Mouse (Mus musculus) hindbrain, embryonic 13.5 days (tissue): Measurements from ENCODE around the gene St3gal5. TPM values are rescaled to one million over a fixed set of nuclear protein-coding genes. Genes with fewer than 3 reads are reported as not detected.

ENCODE experiments used
- ATAC-seq: fragments of 200-750 bp; cut with Nextera tagmentation; 2 replicates; pipeline ENCODE4 v1.8.0; 2017; ENCODE audit warnings: moderate TSS enrichment; ENCODE audit not compliant: low FRiP score
- H3K27ac ChIP-seq: fragments of 300-500 bp; sonication (generic); 2 replicates; pipeline ENCODE4 v1.5.1; 2015; ENCODE audit warnings: inconsistent platforms, mild to moderate bottlenecking, moderate library complexity
- H3K27me3 ChIP-seq: fragments of 300-500 bp; sonication (generic); 2 replicates; pipeline ENCODE4 v1.6.1; 2015; ENCODE audit warnings: mild to moderate bottlenecking, inconsistent platforms
- H3K36me3 ChIP-seq: fragments of 300-500 bp; sonication (generic); 2 replicates; pipeline ENCODE4 v1.6.1; 2015; ENCODE audit warnings: mild to moderate bottlenecking, inconsistent platforms
- H3K4me1 ChIP-seq: fragments of 300-500 bp; sonication (generic); replicated peaks from 2 replicates; pipeline ENCODE4 v1.6.1; 2015; ENCODE audit warnings: inconsistent platforms
- H3K4me2 ChIP-seq: fragments of 300-500 bp; sonication (generic); 2 replicates; pipeline ENCODE4 v1.6.1; 2015; ENCODE audit warnings: inconsistent platforms, mild to moderate bottlenecking, moderate library complexity
- H3K4me3 ChIP-seq: fragments of 300-500 bp; sonication (generic); 2 replicates; pipeline ENCODE4 v1.5.1; 2015; ENCODE audit warnings: mild to moderate bottlenecking, inconsistent platforms
- H3K9ac ChIP-seq: fragments of 300-500 bp; sonication (generic); 2 replicates; pipeline ENCODE4 v1.6.1; 2015; ENCODE audit warnings: mild to moderate bottlenecking, inconsistent platforms
- H3K9me3 ChIP-seq: fragments of 300-500 bp; sonication (generic); 2 replicates; pipeline ENCODE4 v1.6.1; 2016; ENCODE audit warnings: inconsistent platforms
- WGBS: fragments of 180-500 bp; shearing (Covaris S2); methylation state at CpG from one replicate; pipeline ENCODE4 v1.1.7; 2015; 5-methylcytosine and 5-hydroxymethylcytosine counted together
- polyA plus RNA-seq: library from polyadenylated mRNA; unstranded; fragments of >200 nt; fragmentation: Nextera tagmentation; extraction: Ambion mirVana; gene quantifications from 2 replicates; pipeline ENCODE4 v1.2.1, GENCODE M21; 2015

Gene St3gal5
- polyA plus RNA-seq, 1 experiment from 2014 or later, result 52.9 TPM

DNA sequence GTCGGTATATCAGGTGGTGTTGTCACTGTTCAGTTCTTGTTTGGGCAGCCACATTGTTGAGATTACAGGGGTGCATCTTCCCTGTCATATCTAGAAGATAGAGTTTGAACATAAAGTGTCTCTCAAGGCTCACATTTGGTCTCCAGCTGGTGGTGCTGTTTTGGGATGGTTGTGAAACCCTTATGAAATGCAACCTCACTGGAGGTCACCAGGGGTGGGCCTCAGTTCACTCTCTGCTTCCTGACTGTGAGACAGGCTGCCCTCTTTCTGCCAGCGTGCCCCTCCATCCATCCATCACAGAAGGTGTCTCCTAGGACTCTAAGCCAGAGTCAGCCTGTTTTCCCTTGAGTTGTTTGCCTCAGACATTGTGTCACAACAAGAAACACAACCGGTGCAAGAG is 80.0 kb downstream of the St3gal5 start:
- no peaks in the 10 kb centered on the region for H3K36me3 ChIP-seq
- 73% methylated on average over 3 of the region's 3 CpGs for WGBS
- H3K4me3 ChIP-seq, result no peak overlapping the region
- H3K27me3 ChIP-seq, result no peaks in the 10 kb centered on the region
- no peak overlapping the region for H3K27ac ChIP-seq
- no peak overlapping the region for H3K4me2 ChIP-seq
- H3K4me1 ChIP-seq, result peaks cover 4% of the 10 kb centered on the region
- no peak overlapping the region for H3K9ac ChIP-seq
- no peaks in the 10 kb centered on the region for H3K9me3 ChIP-seq
- ATAC-seq, result no peak

DNA sequence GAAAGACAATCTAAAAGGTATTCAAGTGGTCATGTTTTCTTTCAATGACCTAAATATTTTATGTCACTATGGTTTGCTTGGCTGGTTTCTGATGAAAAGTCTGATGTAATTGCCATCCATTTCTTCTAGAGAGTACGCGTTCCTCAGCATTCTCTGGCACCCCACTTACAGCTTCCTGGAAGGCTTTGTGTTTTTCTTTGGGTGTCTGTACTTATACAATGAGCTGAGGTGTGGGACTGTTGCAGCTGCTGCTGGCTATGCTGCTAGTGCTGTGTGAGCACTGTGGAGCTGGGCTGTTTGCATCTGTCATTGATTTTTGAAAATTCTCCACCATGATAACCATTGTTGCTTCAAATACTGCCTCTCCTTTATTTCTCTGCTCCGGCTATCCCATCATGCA is 81.6 kb downstream of the St3gal5 start:
- WGBS, result 87% methylated on average over 3 of the region's 3 CpGs
- Histone ChIP-seq H3K27ac (no peak overlapping the region), H3K27me3 (0 out of 2 replicates have a peak, but pooled peaks cover 2% of the 10 kb centered on the region)

GRCm38 (mm10) chr6:72179562-72180502 is 82.4 kb downstream of the St3gal5 start:
- no peaks in the 10 kb centered on the region for H3K9me3 ChIP-seq
- no peak overlapping the region for H3K4me3 ChIP-seq
- H3K4me1 ChIP-seq, result peaks cover 4% of the 10 kb centered on the region
- no peak overlapping the region for H3K4me2 ChIP-seq
- ATAC-seq, result no peak
- H3K36me3 ChIP-seq, result no peaks in the 10 kb centered on the region
- 83% methylated on average over 12 of the region's 12 CpGs for WGBS
- no peak overlapping the region for H3K27ac ChIP-seq
- peaks cover 10% of the 10 kb centered on the region for H3K27me3 ChIP-seq
- H3K9ac ChIP-seq, result no peak overlapping the region

More for the DNA sequence above, 81.6 kb downstream of the St3gal5 start:
- H3K9ac ChIP-seq, result no peak overlapping the region
- H3K36me3 ChIP-seq, result no peaks in the 10 kb centered on the region
- H3K9me3 ChIP-seq, result no peaks in the 10 kb centered on the region
- peaks cover 4% of the 10 kb centered on the region for H3K4me1 ChIP-seq
- no peak overlapping the region for H3K4me3 ChIP-seq
- no peak for ATAC-seq
- no peak overlapping the region for H3K4me2 ChIP-seq

GRCm38 (mm10) chr6:72184576-72184975 is 87.2 kb downstream of the St3gal5 start:
- Histone ChIP-seq H3K27me3 (peaks cover 44% of the 10 kb centered on the region), H3K4me3 (no peak overlapping the region), H3K27ac (no peak overlapping the region), H3K9me3 (no peaks in the 10 kb centered on the region), H3K4me1 (peaks cover 10% of the 10 kb centered on the region), H3K9ac (no peak overlapping the region), H3K4me2 (no peak overlapping the region), H3K36me3 (no peaks in the 10 kb centered on the region)
- no peak for ATAC-seq
- 85% methylated on average over 5 of the region's 5 CpGs for WGBS

- no peak overlapping the region for H3K27ac ChIP-seq
- no peak overlapping the region for H3K4me2 ChIP-seq
- no peak overlapping the region for H3K4me3 ChIP-seq
- H3K27me3 ChIP-seq, result peaks cover 58% of the 10 kb centered on the region
- no peak overlapping the region for H3K9ac ChIP-seq
- H3K9me3 ChIP-seq, result no peaks in the 10 kb centered on the region
- peak; percentile 70 for ATAC-seq
- no peaks in the 10 kb centered on the region for H3K36me3 ChIP-seq
- WGBS, result 4% methylated on average over 6 of the region's 6 CpGs
- peaks cover 12% of the 10 kb centered on the region for H3K4me1 ChIP-seq
Measured at GRCm38 (mm10) chr6:72185893-72186490, 88.6 kb downstream of the St3gal5 start.

GRCm38 (mm10) chr6:72186809-72187208 is 89.4 kb downstream of the St3gal5 start:
- no peak overlapping the region for H3K9ac ChIP-seq
- H3K27ac ChIP-seq, result no peak overlapping the region
- no peaks in the 10 kb centered on the region for H3K36me3 ChIP-seq
- no peak for ATAC-seq
- peaks cover 12% of the 10 kb centered on the region for H3K4me1 ChIP-seq
- H3K27me3 ChIP-seq, result peaks cover 65% of the 10 kb centered on the region
- H3K4me3 ChIP-seq, result no peak overlapping the region
- no peak overlapping the region for H3K4me2 ChIP-seq
- 85% methylated on average over 6 of the region's 6 CpGs for WGBS
- no peaks in the 10 kb centered on the region for H3K9me3 ChIP-seq

DNA sequence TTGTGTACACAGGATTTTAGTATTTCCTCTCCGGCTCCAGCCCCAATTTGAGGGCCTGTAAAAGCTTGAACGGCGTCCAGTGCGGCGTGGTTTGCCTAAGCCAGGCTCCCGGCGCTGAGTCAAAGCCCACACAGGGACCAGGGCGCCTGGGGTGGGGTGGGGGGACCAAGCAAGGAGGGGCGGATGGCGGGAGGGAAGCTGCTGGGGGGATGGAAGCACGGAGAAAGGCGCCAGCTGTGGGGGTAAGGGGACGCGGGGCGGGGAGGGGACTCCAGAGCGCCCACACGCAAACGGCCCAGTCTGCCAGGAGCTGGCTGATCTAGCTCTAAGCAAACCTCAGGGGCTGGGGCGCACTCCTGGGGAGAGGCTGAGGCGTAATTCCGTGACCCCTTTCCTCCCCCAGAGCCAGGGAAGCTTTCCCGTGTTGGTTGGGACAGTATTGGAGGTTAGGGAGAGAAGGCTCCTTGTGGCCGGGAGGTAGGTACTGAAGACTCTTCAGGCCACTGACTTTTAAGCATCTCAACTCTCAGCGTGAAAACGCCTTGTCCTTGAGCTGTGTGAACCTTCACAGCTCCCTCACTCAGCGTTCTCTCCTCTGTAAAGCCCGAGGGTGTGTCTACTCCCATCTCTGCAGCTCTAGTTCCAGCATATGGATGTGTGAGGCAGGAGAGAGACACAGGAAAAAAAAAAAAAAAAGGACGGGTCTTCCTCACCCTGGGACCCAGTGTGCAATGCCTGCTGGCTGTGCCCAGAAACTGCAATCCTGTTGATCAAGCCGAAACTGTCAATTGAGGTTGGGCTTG is 91.9 kb downstream of the St3gal5 start:
- Histone ChIP-seq H3K4me2 (peak overlapping the region; percentile 53), H3K27me3 (peaks cover 73% of the 10 kb centered on the region), H3K4me3 (peak overlapping the region; percentile 28), H3K36me3 (no peaks in the 10 kb centered on the region), H3K4me1 (peaks cover 12% of the 10 kb centered on the region), H3K9ac (peak overlapping the region; percentile 67), H3K27ac (no peak overlapping the region), H3K9me3 (0 out of 2 replicates have a peak, but pooled peaks cover 2% of the 10 kb centered on the region)
- ATAC-seq, result no peak
- WGBS, result 3% methylated on average over 29 of the region's 29 CpGs

DNA sequence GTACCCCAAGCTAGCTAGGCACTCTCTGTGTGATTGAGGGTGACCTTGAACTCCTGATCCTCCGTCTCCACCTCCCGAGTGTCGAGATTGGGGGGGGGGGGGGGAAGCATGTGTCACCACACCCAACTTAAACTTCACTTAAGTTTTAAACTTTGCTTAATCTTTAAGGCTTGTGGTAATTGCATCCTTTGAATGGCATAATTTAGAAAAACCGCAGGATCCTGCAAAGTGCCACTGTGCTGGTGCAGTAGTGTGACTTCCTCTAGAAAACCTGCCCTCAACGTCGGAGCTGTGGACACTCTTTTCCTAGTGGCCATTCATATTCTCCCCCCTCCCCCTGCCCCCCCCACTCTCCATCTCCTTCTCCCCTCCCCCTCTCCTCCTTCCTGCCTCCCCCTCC is 92.7 kb downstream of the St3gal5 start:
- ATAC-seq, result no peak

DNA sequence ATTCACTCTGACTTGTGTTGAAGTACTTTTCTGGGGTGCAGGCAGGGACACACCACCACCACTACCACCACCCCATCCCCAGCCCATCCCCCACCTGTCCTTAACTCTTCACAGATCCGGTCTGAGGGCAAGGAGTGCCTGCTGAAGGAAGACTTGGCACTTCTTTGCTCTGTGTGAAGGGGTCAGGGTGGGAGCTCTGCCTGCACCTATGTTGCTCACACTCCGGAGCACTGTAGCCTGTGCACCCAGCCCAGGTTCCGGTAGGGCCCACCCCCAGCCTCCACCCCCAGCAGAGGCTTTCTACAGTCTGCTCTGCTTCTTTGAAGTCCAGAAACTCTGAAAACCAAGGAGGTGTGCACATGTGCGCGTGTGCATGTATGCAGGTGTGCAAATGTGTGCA is 93.2 kb downstream of the St3gal5 start:
- 57% methylated on average over 5 of the region's 5 CpGs for WGBS
- peaks cover 68% of the 10 kb centered on the region for H3K27me3 ChIP-seq
- H3K4me2 ChIP-seq, result no peak overlapping the region

More for the DNA sequence above, 92.7 kb downstream of the St3gal5 start:
- Histone ChIP-seq H3K36me3 (no peaks in the 10 kb centered on the region), H3K4me3 (no peak overlapping the region), H3K27ac (no peak overlapping the region), H3K9ac (no peak overlapping the region), H3K4me2 (no peak overlapping the region), H3K9me3 (0 out of 2 replicates have a peak, but pooled peaks cover 2% of the 10 kb centered on the region), H3K27me3 (peaks cover 67% of the 10 kb centered on the region), H3K4me1 (peaks cover 12% of the 10 kb centered on the region)
- 47% methylated on average over 6 of the region's 6 CpGs for WGBS

GRCm38 (mm10) chr6:72196660-72197059 is 99.3 kb downstream of the St3gal5 start:
- 91% methylated on average over 3 of the region's 3 CpGs for whole genome bisulfite sequencing
- H3K9ac ChIP-seq, result no peak overlapping the region
- H3K9me3 ChIP-seq, result 0 out of 2 replicates have a peak, but pooled peaks cover 2% of the 10 kb centered on the region
- no peak for ATAC-seq
- H3K27me3 ChIP-seq, result peaks cover 27% of the 10 kb centered on the region
- no peaks in the 10 kb centered on the region for H3K36me3 ChIP-seq
- peaks cover 10% of the 10 kb centered on the region for H3K4me1 ChIP-seq
- no peak overlapping the region for H3K4me2 ChIP-seq
- no peak overlapping the region for H3K4me3 ChIP-seq
- H3K27ac ChIP-seq, result no peak overlapping the region

More for the DNA sequence above, 93.2 kb downstream of the St3gal5 start:
- Histone ChIP-seq H3K36me3 (no peaks in the 10 kb centered on the region), H3K9me3 (0 out of 2 replicates have a peak, but pooled peaks cover 2% of the 10 kb centered on the region), H3K4me3 (no peak overlapping the region), H3K4me1 (peaks cover 12% of the 10 kb centered on the region), H3K27ac (no peak overlapping the region), H3K9ac (no peak overlapping the region)
- ATAC-seq, result no peak

DNA sequence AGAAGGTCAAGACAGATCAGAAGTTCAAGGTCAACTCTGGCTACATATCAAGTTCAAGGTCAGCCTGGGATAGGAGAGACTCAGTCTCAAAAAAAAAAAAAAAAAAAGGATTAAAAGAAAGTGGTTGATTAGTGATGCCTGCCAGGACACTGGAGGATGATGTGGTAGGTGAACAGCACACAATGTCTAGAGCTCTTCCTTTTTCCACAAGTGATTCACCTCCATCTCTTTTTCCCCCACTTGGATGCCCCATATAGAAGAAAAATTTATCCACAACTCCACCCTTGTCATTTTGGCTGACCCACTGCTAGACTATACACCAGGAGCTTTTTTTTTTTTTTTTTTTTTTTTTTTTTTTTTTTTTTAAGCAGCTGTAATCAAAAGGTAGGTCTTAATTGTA is 100.1 kb downstream of the St3gal5 start:
- H3K27ac ChIP-seq, result no peak overlapping the region
- H3K4me2 ChIP-seq, result no peak overlapping the region
- ATAC-seq, result no peak
- H3K9ac ChIP-seq, result no peak overlapping the region
- no peak overlapping the region for H3K4me3 ChIP-seq
- H3K36me3 ChIP-seq, result no peaks in the 10 kb centered on the region
- peaks cover 10% of the 10 kb centered on the region for H3K4me1 ChIP-seq
- H3K27me3 ChIP-seq, result peaks cover 27% of the 10 kb centered on the region
- 0 out of 2 replicates have a peak, but pooled peaks cover 2% of the 10 kb centered on the region for H3K9me3 ChIP-seq
